Mouse (Mus musculus) lung, postnatal 25 days (tissue): ENCODE measurements around the gene Cyp2e1.
"Not testable (repeated sequence)": the region's sequence is repeated elsewhere in the genome, so short reads cannot be mapped to it uniquely, and the experiment has no call there.

Experiments used
- DNase-seq: peaks from one replicate; pipeline ENCODE4 v3.0.0; 2022; ENCODE audit warnings: low spot score

Gene Cyp2e1

DNA sequence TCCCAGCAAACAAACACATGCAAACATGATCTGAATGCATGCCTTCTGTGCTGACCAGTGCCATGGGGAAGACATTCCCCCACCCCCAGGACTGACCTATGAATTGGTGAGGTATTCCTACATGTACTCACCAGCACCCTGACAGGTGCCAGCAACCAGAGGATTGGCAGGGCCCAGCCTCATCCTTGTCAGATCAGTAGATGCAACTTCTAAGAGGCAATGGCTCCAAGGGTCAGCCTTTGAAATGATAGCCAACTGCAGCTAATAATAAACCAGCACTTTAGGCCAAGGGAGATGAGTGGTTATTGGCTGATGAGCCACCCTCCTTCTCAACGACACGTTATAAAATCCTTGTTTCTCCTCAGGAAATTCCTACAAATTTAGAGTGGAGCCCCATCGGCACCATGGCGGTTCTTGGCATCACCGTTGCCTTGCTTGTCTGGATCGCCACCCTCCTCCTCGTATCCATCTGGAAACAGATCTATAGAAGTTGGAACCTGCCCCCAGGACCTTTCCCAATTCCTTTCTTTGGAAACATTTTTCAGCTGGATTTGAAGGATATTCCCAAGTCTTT lies at the start of gene Cyp2e1:
TSS of gene Cyp2e1 (plus strand) at position 293 of the 574 bp plus-strand sequence.
- DNase-seq = no peak

DNA sequence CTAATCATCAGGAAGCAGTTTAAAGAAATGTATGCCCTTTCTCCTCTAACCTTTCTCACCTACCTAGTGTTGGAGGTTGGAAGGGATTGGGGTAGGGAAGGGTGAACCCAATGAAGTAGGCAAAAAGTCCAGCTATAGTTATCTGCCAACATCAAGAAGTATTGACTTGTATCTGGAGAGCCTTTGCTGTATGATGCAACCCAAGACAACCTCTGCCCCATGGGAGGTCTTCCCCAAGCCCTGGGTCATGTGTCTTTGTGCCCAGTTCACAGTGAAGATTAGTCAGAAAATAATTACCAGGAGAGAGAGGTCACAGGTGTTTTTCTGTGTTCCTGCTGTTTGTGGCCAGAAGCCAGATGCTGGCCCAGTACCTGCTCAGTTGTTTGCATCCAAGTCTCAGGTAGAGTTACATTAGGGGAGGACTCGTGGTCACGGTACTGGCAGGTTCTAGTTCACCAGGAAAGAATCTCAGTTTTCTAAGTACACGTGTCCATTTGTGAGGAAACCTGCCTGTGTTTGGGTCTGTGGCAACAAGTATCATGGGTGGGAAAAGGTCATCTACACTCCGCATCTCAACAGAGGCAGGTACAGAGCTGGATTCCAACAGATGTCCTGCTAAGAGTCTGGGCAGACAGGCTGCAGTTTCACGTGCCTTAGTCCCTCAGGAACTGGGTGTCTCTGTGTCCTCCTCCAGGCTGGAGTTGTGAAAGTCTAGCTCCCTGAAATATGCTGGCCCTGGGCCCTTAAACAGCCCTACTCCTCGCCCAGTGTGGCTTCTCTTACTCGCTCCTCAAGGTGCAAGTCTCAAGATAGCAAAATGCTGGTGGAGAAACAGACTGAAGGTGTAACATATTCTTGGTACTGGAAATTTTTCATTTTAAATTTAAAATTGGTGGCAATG lies 46.1 kb upstream of the Cyp2e1 start:
- no peak for DNase-seq

DNA sequence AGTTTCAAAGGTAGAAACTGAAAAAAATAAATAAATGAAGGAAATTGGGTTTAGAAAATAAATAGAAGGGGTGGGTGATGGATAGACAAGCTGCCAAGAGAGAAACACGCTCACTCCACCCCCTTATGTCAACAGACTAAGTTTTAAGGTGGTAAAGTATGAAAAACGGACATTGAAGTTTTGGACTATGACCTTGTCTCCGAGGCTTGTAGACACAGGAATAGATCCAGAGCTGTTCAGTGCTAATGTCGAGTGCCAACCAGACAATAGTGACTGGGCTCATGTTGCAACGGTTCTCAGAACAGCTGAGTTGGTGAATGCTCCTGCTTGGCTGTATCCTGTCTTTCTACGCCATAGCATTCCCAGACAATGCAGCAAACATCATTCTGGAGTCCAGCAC lies 42.4 kb upstream of the Cyp2e1 start:
- no peak for DNase-seq

DNA sequence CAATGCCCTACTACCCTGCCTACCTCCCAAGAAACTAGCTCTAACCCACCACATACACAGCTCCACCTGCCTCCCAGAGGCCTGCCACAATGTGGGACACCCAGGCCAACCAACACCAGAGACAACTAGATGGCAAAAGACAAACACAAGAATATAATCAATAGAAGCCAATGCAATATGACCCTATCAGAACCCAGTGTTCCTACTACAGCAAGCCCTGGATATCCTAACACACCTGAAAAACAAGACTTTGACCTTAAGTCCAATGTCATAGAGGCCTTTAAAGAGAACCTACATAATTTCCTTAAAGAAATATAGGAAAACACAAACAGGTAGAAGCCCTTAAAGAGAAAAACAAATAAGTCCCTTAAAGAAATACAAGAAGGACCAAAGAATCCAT lies 38.0 kb upstream of the Cyp2e1 start:
- no peak for DNase-seq

DNA sequence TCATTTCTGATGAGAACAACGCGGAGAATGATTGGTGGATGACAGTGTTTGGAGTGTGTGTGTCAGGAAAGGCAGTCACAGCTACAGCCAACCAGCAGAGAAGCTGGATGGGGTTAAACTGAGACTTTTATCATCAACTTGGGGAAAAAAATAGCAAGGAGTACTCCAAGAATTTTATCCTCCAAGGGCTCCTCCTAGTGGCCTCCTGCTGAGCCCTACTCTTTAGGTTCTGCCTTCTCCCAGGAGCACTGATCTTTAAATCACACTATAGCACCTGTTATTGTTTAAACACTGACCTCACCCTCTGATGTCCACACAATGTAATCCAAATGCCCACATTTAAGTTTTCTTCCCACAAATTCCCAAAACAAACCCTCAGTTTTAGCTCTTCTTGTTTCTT lies 30.4 kb upstream of the Cyp2e1 start:
- no peak for DNase-seq

DNA sequence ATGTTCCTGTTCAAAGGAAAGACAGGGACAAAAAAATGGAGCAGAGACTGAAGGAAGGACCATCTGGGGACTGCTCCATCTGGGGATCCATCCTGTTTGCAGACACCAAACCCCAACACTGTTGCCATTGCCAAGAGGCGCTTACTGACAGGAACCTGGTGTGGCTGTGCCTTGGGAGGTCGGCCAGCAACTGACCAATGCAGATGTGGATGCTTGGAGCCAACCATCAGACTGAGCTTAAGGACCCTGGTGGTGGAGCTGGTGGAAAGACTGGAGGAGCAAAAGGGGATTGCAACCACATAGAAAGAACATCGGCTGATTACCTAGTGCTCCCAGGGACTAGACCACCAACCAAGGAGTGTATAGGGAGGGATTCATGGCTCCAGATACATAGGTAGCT lies 16.1 kb upstream of the Cyp2e1 start:
- no peak for DNase-seq

DNA sequence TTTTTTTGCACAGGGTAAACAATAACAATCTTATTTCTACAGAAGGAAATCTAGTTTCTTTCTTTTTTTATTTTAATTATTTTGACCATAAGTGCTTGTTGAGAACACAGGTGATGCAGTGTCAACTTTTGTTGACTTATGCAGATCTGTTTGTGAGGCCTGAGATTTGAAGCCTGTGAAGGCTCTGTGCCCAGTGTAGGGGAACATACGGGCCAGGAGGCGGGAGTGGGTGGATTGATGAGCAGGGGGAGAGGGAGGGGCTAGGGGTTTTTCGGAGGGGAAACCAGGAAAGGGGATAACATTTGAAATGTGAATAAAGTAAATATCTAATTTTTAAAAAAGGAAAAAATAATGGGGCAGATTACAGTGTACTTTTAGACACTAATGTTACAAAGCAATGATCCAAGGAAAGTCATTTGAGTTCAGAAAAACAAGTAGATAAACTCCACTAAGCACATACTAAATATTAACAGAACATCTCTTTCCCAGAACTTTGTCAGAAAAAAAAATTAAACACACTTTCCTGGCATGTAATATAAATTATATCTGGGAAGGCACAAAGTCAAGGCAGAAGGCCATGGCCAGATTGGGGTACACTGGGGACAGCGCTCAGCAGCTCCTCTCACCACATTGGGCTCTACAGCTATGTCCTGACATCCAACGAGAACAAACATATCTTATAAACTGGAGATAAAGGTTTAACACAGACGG lies 15.3 kb upstream of the Cyp2e1 start:
- no peak for DNase-seq

DNA sequence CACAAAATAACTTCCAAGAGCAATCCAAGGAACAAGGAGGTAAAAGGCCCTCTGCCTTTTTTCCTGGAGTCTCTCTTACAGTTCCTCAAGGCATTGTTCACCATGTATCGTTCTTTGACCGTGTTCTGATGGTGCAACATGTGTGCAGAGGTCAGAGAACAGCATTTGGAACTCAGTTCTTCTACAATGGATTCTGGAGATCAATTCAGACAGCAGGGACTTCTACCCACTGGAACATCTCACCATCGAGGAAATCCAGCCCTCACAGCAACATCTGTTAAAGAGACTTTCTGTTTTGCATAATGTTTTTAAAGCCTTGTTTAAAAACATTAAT lies 14.7 kb upstream of the Cyp2e1 start:
- DNase-seq = no peak

DNA sequence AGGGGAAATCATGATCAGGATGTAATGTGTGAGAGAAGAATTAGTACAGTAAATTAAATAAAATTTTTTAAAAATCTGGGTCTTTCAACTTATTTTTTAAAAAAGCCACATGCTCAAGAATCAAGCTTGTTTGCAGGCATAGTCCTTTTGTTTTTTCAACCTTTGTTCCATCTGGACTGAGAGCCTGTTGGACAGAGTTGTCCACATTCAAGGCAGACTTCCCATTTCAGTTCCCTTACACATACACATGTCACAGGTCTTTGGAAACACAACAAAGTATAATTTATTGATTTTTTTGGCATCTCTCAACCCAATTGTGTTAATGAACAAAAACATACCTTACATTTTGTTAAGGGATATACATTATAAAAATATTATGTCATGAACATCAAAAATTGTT lies 9.0 kb upstream of the Cyp2e1 start:
- DNase-seq = no peak

DNA sequence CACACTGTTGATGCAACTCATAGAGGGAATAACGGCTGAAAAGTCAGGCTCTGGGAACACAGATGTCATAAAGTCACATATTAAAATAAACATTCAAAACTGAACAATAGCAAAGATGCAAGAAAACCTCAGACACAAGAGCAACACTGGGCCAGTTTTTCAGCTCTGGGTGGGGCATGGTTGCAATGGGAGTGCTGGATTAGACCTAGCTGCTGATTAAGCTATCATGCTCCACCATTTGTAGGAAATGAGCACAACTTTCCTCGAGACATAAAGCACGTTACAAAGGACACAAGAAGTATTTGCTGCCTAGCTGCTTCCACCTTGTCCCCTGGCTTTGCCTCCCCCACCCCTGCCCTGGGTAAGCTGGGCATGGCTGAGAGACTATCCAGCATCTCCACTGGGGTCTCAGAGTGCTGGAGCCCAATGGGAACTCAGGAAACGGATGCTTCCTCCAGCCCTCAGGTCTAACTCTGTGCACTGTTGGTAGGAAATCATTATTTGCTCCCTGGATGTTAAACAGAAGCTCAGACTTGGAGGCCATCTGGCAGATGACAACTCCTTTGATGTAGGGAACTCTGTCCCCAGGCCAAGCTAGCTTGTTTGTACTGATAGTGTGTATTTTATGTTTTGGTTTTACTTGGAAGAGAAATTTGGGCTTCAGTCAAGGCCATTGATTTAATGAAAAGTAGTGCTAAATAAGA lies 7.2 kb upstream of the Cyp2e1 start:
- DNase-seq = no peak

DNA sequence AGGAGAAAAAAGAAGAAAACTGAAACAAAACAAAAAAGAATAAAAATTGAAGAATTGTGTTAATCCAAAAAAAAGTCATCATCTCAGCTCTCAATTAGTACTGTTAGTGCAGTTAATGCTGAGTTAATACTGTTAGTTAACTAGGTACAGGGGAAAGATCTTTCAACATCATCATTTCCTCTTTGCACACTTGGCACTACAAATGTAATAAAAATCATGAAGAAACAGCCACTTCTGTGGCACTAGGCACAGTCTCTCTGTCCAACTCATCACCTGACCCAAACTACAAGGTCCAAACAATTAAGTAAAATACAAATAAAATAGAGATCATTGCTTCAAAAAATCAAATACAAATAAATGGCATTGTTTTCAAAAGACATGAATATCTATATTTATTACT lies 2.9 kb upstream of the Cyp2e1 start:
- DNase-seq = no peak

DNA sequence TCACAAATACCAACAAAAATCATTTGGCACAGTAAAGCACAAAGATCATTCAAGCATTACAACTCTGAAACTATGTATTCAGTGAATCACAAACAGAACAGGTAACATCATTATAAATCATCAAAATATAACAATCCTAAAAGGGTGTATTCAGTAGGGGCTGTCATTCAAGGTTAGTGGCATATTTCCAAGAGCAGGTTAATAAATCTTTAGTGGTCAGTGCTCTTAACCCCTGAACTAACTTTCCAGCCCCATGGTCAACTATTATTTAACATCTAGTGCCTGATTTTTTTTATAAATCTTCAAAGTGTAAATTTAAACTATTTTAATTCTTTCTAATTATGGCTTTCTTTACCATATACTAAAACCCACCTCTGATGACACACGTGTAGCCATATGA lies 1.9 kb downstream of the Cyp2e1 start:
- DNase-seq = not testable (repeated sequence)

DNA sequence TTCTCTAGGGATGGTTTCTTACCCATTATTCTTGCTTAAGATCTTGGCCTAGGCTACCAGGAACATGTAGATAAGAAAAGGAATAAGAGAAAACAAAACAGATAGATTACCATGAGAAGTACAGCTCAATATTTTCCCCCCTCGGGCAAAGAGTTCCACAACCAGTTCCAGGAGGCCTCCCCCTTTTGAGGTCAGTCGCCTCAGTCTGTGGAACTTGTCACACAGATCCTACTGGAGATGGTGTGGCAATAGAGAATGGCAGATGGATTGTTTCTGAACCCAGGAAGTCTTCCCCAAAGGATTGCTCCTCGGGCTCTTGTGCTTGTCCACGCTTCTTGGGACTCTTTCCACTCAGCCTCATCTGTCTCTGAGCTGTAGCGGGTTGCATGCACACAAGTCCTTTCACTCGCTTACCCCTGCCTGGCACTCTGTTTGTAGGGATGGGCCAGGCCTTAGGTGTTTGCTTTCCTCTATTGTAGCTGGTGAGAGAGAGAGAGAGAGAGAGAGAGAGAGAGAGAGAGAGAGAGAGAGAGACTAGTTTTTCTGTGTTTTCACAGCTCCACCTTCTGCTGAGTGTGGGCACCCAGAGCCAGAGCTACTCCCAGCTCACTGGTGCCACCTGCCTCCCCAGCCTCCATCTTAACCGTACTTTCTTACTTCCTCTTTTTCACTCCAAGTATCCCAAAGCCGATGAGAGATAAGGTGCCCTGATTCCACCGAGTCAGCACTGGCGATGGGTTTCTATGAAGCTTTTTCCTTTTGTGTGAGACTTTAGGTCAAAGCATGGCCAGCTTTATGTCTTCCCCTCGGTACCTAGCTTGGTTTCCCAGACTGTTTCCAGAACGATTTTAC lies 2.6 kb downstream of the Cyp2e1 start:
- DNase-seq = no peak

DNA sequence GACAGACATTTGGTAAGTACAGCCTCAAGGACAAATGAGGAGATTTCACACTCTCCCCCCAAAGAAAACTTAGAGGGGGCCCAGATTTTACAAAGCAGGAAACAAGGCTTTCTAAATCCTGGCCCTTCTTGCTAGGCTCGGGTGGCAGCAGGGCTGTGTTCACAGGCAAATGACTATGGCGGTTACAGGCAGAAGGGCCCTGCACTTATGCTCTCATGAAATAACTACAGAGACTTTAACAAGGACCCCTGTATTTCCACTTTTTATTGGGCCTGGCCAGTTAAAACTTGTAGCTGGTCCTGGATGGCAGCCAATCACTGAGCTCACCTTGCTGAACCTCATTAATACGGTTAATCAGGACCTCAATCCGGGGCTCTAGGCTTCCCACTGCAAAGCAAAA lies 17.0 kb downstream of the Cyp2e1 start:
- DNase-seq = no peak

DNA sequence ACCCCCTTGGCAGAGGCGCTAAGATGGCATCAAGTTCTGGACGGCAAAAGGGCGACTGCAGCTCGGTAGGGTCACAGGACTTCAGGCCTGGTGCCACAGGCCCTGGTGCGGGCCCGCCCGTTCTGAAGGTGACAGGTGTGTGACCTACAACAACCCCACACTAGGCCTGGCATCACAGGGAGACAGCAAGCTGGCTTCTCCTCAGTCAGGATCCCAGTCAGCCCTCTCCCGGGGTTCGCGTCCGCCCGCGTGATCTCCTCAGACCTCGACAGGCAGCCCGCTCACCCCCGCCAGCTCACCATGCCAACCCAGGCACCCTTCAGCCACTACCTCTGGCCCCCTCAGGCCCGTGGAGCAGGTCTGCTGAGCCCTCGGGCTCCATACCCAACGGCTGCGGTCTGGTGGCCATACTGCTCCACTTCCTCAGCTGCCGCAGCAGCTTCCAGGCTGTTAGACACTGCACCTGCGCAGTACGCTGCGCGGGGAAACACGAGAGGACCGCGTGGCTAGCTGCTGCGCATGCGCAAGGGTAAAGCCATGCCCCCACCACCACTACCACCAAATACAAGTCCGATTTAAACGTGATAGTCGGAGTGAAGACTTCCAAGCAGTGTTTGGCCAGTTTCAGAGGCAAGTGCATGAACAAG lies 24.0 kb downstream of the Cyp2e1 start, which contains the start of gene Syce1:
TSS of gene Syce1 (minus strand) at position 447 of the 647 bp plus-strand sequence.
- no peak for DNase-seq

DNA sequence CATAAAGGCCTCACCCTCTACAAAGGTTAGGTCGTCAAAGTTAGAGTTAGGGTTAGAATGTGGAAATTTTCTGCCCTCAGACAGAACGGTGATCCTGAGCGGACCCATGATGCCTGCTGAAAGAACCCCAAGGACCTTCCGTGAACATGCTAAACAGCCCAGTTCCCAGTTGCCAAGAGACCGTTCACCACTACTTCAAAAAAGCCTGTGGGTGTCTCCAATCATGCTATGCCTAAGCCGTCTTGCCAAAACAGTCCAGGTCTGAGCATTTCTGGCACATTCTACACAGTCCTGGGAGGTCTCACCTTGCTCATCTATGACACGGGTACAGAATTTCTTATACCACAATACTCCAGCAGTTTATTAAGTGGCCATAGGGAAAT lies 24.5 kb downstream of the Cyp2e1 start:
- DNase-seq = no peak

DNA sequence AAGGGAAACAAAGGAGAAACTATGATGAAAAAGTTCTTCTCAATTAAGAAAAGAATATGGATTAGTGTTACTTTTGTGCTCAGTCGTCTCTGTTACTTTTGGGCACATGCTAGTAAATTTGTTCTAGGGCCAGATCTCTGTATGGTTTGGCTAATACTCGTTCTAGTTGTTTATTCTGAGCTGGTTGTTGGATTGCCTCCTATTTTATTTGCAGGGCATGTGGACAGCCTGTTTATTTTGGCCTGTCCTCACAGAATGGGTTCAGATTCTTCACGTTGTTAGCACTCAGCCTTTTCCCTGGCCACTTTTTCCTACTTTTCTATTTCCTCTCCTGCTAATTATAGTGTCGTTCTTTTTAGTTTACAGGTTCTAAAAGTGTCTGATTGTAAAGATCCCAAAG lies 30.0 kb downstream of the Cyp2e1 start:
- no peak for DNase-seq

DNA sequence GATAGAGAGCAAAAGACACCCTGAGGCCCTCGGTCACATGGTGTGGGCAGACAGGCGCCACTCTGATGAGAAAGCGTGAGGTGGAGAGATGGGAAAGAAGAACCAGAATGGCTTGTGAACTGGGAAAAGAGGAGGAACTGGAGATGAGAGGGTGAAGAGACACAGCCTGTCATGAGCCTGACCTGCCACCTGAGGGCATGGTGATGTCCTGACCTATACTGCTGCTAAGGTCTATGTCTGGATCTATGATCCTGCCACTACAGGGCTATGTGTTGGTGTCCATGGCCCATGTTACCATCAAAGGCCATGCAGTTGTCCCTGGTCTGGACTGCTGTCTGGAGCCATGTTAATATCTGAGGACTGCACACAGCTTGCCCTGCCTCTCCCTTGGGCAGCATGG lies 34.1 kb downstream of the Cyp2e1 start:
- no peak for DNase-seq

DNA sequence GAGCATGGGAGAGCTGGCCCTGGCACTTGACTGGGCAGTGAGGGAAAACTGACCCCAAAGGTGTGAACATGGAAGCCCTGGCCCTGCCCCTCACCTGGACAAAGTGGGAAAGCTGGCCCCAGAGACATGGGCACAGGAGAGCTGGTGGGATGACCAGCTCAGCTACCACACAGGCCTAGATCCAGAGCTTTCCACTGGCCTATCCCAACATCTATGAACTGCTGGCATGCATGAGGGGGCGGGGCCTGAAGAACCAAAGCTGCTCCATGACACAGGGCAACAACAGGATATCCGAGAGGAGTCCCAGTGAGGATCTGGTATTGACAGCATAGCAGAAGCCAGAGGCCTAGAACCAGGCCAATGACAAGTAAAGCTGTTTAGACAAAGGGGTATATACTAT lies 34.7 kb downstream of the Cyp2e1 start:
- DNase-seq = no peak

DNA sequence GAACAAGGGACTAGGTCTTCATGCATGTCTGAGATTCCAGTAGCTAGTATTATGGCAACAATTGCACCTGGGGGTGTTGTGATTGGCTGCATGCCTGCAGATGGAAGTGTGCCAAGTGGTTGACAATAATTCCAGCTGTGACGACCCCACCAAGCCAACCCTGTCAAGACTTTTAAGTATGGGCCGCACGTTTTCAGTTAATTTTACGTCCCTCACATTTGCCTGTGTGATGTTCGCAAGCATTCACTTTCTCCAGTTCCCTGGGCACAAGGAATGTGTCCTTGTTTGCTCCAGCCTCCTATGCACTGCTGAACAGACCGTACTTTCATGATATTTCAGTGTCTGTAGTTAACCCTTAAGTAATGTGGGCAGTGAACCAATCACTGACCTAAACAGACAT lies 39.1 kb downstream of the Cyp2e1 start:
- DNase-seq = no peak

DNA sequence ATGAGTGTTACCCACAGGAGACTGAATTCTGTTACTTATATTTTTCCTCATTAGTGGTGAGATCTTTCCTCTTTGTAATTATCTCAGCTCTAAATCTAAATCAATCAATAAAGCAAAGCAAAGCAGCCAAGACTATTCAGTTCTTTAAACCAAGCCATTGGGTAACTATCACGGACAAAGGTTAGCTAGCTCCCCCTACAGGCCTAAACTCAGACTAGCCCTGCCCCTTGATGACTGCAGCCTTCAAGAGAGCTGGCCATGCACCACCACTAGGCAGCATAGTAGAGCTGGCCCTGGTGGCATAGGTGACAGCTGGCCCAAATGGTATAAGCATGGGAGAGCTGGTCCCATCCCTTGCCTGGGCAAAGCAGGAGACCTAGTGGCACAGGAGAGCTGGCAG lies 42.2 kb downstream of the Cyp2e1 start:
- DNase-seq = peak; percentile 59
